Mouse (Mus musculus) testis, adult 2 months (tissue): ENCODE measurements around the gene Dda1.

ENCODE experiments used
- CTCF ChIP-seq: fragments of 200-500 bp; IDR thresholded peaks from 2 replicates; pipeline ENCODE4 v1.5.1; 2012; ENCODE audit warnings: low read depth, mild to moderate bottlenecking, inconsistent platforms, low read length, moderate library complexity; ENCODE audit not compliant: control insufficient read depth, insufficient read depth, insufficient replicate concordance
- POLR2A ChIP-seq: fragments of 200-500 bp; IDR thresholded peaks from 2 replicates; pipeline ENCODE4 v1.6.1; 2012; ENCODE audit warnings: low read depth, mild to moderate bottlenecking, inconsistent platforms, low read length, moderate library complexity; ENCODE audit not compliant: control insufficient read depth

GRCm38 (mm10) chr8:71488454-71488853 is 19.5 kb downstream of the Dda1 start:
- TF ChIP-seq POLR2A: peak; percentile 64
- TF ChIP-seq CTCF: 0 out of 2 replicates have a peak, but pooled peaks have one; percentile 11
